Mouse (Mus musculus): ENCODE measurements at regions not wholly inside any gene's neighbourhood (a gene's known extent, or its start where the extent isn't known, plus 50 kb on each side); places are given as distances from the start of the nearest gene placed in this dataset.
A peak's percentile ranks its signal among the peaks of the same experiment; 100 is the strongest.

DNA sequence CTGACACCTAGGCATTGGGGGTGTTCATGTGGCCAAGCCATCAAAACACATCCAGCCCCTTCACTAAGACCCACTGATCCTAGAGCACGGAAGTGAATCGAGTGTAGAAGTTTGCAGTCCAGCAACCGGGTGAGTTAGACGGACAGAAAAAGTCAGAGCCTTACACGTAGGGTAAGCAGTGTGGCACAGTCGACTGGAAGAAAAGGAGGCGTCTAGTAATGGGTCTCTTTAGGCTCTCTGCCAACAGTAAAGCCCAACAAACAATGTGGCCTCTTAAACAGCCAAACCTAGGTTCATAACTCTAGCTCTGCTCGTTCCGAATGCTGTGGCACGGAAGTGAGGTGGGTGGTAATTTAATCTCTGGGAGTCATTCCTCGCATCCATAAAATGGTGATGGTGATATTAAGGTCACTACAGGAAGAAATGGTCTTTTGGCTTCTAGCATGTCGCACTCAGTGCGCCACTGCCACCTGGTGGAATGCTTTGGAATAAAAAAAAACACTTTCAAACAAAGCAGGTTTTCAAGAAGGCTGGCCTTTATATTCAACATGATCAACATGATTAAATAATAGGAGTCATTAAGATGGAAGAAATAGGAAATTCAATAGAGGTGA is 54.0 kb upstream of the Slc35b4 start:
- TF ChIP-seq CTCF (IDR thresholded peaks at IDR 0.05; ENCODE audit: borderline replicate concordance, insufficient read depth, low read length) (peak; percentile 55; the same call in 1 of the 2 replicates), POLR2A (IDR thresholded peaks at IDR 0.05; ENCODE audit: low read depth, low read length) (no peak)

Measured in embryonic fibroblast, embryonic 13.5 days (primary cell).